10 mouse cellular contexts compared by ENCODE assay signal in genomic region chr10:82910198-82910597, GRCm38 (mm10). TPM values are rescaled to one million over a fixed set of nuclear protein-coding genes. Genes with fewer than 3 reads are reported as not detected.
DNase-seq lines count a peak whose midpoint lies in the region; ATAC-seq and TF ChIP-seq lines count a peak whose summit lies in the region.
"Had no signal": no experiment of that assay in that cellular context is flagged by ENCODE, and none has a peak within 500 bp of the region (broad histone marks: within the 10 kb centered on the region; RNA-seq: fewer than 3 reads in every experiment).

No protein-coding gene starts in this region.

- DNase-seq in gastrocnemius, adult 2 months, result peak; percentile 61
- DNase-seq in gastrocnemius, adult 8-10 months (ENCODE audit: low spot score in 2 of 2), result no peak
- peak in 1 of 2 experiments; percentile 43 for DNase-seq in spleen, adult 2 months (ENCODE audit: low read depth in 1 of 2, low spot score in 2 of 2)
- DNase-seq in spleen, adult 12 weeks (ENCODE audit: low spot score), result no peak
- peak; percentile 45 for DNase-seq in adipocyte (ENCODE audit: low spot score)
- DNase-seq in left cerebral cortex, adult 9 months (ENCODE audit: low spot score in 2 of 2), result no peak

- ATAC-seq in hindbrain, embryonic 13.5 days (ENCODE audit: low FRiP score), result no peak

- no peaks in the 10 kb centered on the region for H3K9me3 ChIP-seq in hindbrain, embryonic 13.5 days
- H3K9me3 ChIP-seq: limb, embryonic 13.5 days; midbrain, embryonic 13.5 days had no signal

- no peak overlapping the region for H3K27ac ChIP-seq in gastrocnemius, adult 2 months
- no peak overlapping the region for H3K27ac ChIP-seq in spleen, adult 2 months (ENCODE audit: insufficient read depth, low read length)
- H3K27ac ChIP-seq in olfactory bulb, adult 2 months (ENCODE audit: insufficient read depth, low read depth, low read length), result no peak overlapping the region
- H3K27ac ChIP-seq in hindbrain, embryonic 13.5 days, result no peak overlapping the region
- H3K27ac ChIP-seq: limb, embryonic 13.5 days; midbrain, embryonic 13.5 days had no signal

- H3K27me3 ChIP-seq in spleen, adult 2 months (ENCODE audit: control insufficient read depth, insufficient read depth, low read length), result no peaks in the 10 kb centered on the region
- H3K27me3 ChIP-seq in hindbrain, embryonic 13.5 days, result 0 out of 2 replicates have a peak, but pooled peaks cover 3% of the 10 kb centered on the region
- H3K27me3 ChIP-seq: midbrain, embryonic 13.5 days had no signal

- WGBS in spleen, adult 2 months, result 65% methylated on average over 3 of the region's 3 CpGs
- 72% methylated on average over 3 of the region's 3 CpGs for WGBS in olfactory bulb, adult 2 months
- WGBS in hindbrain, embryonic 13.5 days, result 78% methylated on average over 3 of the region's 3 CpGs

- no peaks in the 10 kb centered on the region for H3K4me1 ChIP-seq in spleen, adult 2 months (ENCODE audit: control insufficient read depth, insufficient read depth, insufficient read length)
- H3K4me1 ChIP-seq in olfactory bulb, adult 2 months (ENCODE audit: control insufficient read depth, insufficient read depth, low read length), result 0 out of 2 replicates have a peak, but pooled peaks cover 3% of the 10 kb centered on the region
- H3K4me1 ChIP-seq in hindbrain, embryonic 13.5 days (replicated peaks), result peaks cover 5% of the 10 kb centered on the region; the same call in 1 of the 2 replicates

- H3K9ac ChIP-seq in hindbrain, embryonic 13.5 days, result no peak overlapping the region
- H3K9ac ChIP-seq: limb, embryonic 13.5 days; midbrain, embryonic 13.5 days had no signal

- no peak overlapping the region for H3K4me3 ChIP-seq in gastrocnemius, adult 2 months
- no peak overlapping the region for H3K4me3 ChIP-seq in spleen, adult 2 months (ENCODE audit: extremely low read depth, insufficient read depth, insufficient read length)
- no peak overlapping the region for H3K4me3 ChIP-seq in olfactory bulb, adult 2 months (ENCODE audit: insufficient read depth, low read depth, low read length)
- no peak overlapping the region for H3K4me3 ChIP-seq in hindbrain, embryonic 13.5 days
- H3K4me3 ChIP-seq: limb, embryonic 13.5 days; midbrain, embryonic 13.5 days had no signal

- intact Hi-C loops in gastrocnemius, adult 2 months (cut with DNase I), result loop anchor here (2.0 to 5.0 kb wide), 2 partner anchors 387 to 442 kb away; no protein-coding TSS in a partner anchor

- H3K36me3 ChIP-seq in spleen, adult 2 months (ENCODE audit: control insufficient read depth, insufficient read depth, low read length), result no peaks in the 10 kb centered on the region
- no peaks in the 10 kb centered on the region for H3K36me3 ChIP-seq in hindbrain, embryonic 13.5 days
- H3K36me3 ChIP-seq: limb, embryonic 13.5 days; midbrain, embryonic 13.5 days had no signal

- H3K4me2 ChIP-seq in hindbrain, embryonic 13.5 days, result no peak overlapping the region

- TF ChIP-seq CTCF in gastrocnemius, adult 2 months (IDR thresholded peaks at IDR 0.05), result peak; percentile 69
- peak; percentile 44; the same call in 1 of the 2 replicates for TF ChIP-seq CTCF in spleen, adult 2 months (IDR thresholded peaks at IDR 0.05; ENCODE audit: extremely low read depth, insufficient read depth, insufficient read length, insufficient replicate concordance)
- 0 out of 2 replicates have a peak, but pooled peaks have one; percentile 11 for TF ChIP-seq CTCF in olfactory bulb, adult 2 months (IDR thresholded peaks at IDR 0.05; ENCODE audit: insufficient read depth, low read depth, low read length)

- TF ChIP-seq POLR2A in spleen, adult 2 months (IDR thresholded peaks at IDR 0.05; ENCODE audit: low read depth, low read length), result no peak
- TF ChIP-seq POLR2A in olfactory bulb, adult 2 months (IDR thresholded peaks at IDR 0.05; ENCODE audit: insufficient read depth, low read depth, low read length), result no peak

RNA-seq across cellular contexts. Expression of gene Eid3, which starts 43.8 kb away (rescaled TPM):
- 1 to 10 TPM in 1 of 2 experiments, under 1 TPM in 1; 0.59 to 2.5 TPM for total RNA-seq in gastrocnemius, adult 2 months (2021)
- 1 to 10 TPM in 2 of 4 experiments, under 1 TPM in 2; 0.63 to 1.1 (median 1.0) TPM for total RNA-seq in gastrocnemius, adult 8-10 months (2022)
- polyA plus RNA-seq in spleen, adult 2 months (2012; rRNA removed), result 0.34 TPM in 1 of 2 replicates, not detected in the other
- not detected in 2 replicates for polyA plus RNA-seq in olfactory bulb, adult 2 months (2012; ENCODE audit: insufficient read depth, insufficient read length, low replicate concordance, missing spikeins)
- 0.39 and 0.68 TPM in 2 replicates for polyA plus RNA-seq in hindbrain, embryonic 13.5 days (2015; fragmentation: Nextera tagmentation; extraction: Ambion mirVana)

Comparison
In these comparisons a context has a peak if more than half of its experiments do, and no peak if none do; other contexts are left out.
1. DNase-seq: peak in gastrocnemius, adult 2 months (single experiment) and adipocyte (single experiment); none in gastrocnemius, adult 8-10 months (0 of 2), spleen, adult 12 weeks (single experiment) and left cerebral cortex, adult 9 months (0 of 2).
2. CTCF ChIP-seq: peak in every context shown above with its lines; median percentile 69 in gastrocnemius, adult 2 months; 44 in spleen, adult 2 months; 11 in olfactory bulb, adult 2 months.